Mouse (Mus musculus) splenic B cell, adult 2 months (primary cell): ENCODE data around the gene Exosc10.

ENCODE experiments used
- DNase-seq: peaks from one replicate; pipeline ENCODE4 v3.0.0-alpha.2; 2011; ENCODE audit warnings: low read depth, low spot score
- H3K27me3 ChIP-seq: 2 replicates; pipeline ENCODE4 v1.6.1; 2012; ENCODE audit warnings: mild to moderate bottlenecking, low read length, moderate library complexity, mixed read lengths; ENCODE audit not compliant: control insufficient read depth, poor library complexity, insufficient read depth, severe bottlenecking
- H3K36me3 ChIP-seq: 2 replicates; pipeline ENCODE4 v1.6.1; 2012; ENCODE audit warnings: mild to moderate bottlenecking, low read length, moderate library complexity, mixed read lengths; ENCODE audit not compliant: control insufficient read depth, poor library complexity, insufficient read depth, severe bottlenecking

Gene Exosc10

DNA sequence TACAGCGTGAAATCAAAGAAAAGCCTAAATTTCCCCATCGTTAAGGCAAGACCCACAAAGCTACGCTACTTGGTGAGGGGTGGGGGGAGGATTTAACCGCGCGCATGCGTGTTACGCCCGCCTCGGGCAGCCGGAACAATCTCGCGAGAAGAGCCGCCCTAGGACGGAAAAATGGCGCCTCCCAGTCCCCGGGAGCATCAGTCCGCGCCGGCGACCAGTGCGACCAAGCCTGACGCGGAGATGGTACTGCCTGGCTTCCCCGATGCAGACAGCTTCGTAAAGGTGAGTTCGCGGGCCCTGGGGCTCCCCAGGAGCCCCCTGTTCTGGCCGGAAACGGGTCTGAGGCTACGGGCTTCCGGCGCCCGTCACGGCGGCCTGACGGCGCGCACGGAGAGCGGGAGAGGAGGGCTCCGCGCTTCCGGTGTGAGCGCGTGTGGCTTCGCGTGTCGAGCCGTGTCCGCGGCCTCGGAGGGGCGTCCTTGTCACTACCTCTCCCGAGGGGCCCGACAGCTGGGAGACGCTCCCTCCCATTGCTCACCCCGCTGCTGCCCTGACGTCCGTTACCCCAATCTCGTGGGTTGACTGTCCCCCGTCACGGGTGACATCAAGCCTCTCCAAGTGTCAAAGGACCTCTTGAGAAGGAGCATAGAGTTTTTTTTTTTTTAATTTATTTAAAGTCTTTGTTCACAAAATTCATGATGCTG is at the start of gene Exosc10:
Exosc10 (plus strand) TSS at position 133 of the 704 bp plus-strand sequence.
- peak; percentile 94 for DNase-seq
- H3K36me3 ChIP-seq = peaks cover 6% of the 10 kb centered on the region
- H3K27me3 ChIP-seq = no peaks in the 10 kb centered on the region

DNA sequence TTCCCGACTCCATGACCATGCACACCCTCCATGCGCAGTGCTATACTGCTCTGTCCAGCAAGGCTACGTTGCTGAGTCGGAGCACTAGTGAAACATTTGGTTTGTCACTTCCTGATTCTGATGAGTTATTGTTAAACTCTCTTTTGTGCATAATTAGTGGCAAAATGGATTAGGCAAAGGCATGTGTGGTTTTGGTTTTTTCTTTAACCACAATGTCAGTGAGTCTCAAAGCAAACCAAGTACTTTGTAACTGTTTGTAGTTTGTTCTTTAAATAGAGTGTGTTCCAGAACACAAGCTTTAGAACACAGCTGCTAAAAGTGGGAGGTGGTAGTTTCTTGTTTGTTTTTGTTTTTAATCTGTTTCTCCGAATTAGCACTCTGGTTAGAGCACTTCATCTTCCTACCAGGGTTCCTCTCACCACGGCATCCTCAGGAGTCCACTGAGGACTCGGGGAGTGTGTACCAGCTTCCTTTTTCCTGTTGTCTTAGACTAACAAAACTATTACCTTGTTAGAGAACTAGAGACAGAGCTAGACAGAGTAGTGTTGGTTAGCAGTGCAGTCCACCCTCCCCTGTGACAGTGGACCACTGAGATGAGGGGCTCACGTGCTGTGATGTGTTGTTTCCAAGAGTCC is 48.7 kb upstream of the Exosc10 start:
- Histone ChIP-seq H3K36me3 (0 out of 2 replicates have a peak, but pooled peaks cover 1% of the 10 kb centered on the region), H3K27me3 (no peaks in the 10 kb centered on the region)
- DNase-seq = no peak

DNA sequence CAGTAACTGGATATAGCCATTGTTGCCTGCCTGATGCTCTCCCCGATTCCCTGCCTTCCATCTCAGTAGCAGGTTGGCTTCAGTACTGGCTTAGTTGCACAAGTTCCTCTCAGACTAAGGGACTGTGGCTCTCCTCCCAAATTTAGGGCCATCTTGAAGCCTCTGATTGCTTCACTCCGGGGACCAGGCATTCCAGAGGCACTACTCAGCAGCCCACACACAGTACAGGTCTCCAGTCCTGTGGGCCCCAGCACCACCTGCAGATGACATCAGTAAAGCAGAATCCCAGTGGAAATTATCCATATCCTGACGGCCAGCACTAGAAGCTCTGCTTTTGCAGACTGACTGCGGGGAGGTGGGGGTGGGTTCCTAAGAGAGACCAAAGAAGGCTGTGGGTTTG is 47.5 kb upstream of the Exosc10 start:
- no peak for DNase-seq
- Histone ChIP-seq H3K36me3 (peaks cover 3% of the 10 kb centered on the region; the same call in 1 of the 2 replicates), H3K27me3 (no peaks in the 10 kb centered on the region)

DNA sequence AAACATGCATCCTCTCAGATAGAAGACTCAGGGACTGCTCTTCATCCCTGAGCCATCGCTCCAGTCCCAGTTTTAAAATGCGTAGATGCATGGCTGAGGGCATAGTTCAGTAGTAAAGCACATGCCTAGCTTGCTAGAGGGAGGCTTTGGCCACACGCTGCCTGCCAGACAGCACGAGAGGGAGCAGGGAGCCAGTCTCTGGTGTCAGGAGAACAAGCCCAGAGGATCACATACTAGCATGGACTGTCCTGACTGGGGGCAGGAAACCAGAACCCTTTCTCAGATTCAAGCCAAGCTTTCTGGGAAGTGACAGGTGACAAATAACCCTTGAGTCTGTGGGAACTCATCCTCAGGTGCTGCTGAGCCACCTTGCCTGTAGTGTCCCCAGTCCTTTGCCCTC is 46.9 kb upstream of the Exosc10 start:
- no peak for DNase-seq
- Histone ChIP-seq H3K36me3 (peaks cover 4% of the 10 kb centered on the region; the same call in 1 of the 2 replicates), H3K27me3 (no peaks in the 10 kb centered on the region)

DNA sequence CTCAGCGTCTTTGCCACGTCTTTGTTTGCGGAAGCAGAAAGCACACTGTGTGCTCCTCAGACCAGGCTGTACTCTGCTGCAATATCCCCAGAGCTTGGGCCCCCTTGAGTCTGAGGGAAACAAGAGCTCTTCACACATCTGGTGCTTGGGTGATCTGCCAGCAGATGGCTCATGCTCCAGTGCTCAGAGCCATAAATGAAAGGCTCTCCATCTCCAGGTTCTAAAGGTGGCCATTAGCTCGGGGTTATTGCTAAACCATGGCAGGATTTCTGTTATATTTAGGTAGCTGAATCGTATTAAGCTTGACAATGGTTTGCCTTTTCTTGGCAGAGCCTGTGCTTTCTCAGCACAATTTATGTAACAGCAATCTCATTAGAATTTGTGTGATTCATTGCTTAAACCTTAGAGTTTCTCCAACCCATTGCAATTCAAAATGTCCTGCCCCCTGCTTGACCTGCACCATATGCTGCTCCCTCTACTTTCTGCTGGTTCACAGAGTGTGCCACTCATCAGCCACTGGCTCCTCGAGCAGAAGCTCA is 45.1 kb upstream of the Exosc10 start:
- Histone ChIP-seq H3K27me3 (no peaks in the 10 kb centered on the region), H3K36me3 (peaks cover 4% of the 10 kb centered on the region; the same call in 1 of the 2 replicates)
- DNase-seq = no peak

DNA sequence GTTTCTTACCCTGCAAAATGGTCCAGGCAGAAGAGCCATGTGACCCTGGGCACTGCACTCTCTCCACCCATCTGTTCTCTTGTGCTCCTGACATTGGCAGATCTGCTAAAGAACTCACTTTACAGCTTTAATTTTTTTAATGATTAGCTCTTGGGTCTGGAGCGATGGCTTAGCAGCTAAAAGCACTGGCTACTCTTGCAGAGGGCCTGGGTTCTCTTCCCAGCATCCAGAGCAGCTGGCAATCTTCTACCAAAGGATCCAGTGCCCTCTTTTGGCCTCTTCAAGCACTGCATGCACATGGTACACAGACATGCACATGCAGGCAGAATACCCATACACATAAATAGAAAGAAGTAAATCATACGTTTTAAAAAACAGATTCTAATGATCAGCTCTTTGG is 42.9 kb upstream of the Exosc10 start:
- DNase-seq = peak; percentile 4
- Histone ChIP-seq H3K27me3 (no peaks in the 10 kb centered on the region), H3K36me3 (peaks cover 6% of the 10 kb centered on the region; the same call in 1 of the 2 replicates)

DNA sequence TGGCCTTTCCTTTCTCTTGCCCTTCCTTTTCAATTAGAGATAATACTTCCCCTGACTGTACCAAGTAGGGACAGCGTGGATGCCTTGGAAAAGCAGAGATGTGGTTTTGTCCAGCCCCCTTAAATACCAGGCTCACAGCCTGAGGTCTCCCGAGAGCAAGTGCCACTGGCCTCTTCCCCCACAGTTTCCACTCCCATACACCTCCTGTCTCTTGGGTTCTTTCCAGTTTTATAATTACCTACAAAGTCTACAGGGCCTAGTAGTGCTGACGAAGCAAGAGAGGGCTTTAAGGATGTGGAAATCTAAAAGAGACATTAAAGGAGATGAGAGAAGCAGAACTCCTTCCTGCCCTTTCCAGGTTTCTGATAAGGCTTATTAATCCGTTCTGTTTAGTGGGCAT is 40.4 kb upstream of the Exosc10 start:
- H3K27me3 ChIP-seq = no peaks in the 10 kb centered on the region
- peaks cover 6% of the 10 kb centered on the region for H3K36me3 ChIP-seq
- DNase-seq = no peak

DNA sequence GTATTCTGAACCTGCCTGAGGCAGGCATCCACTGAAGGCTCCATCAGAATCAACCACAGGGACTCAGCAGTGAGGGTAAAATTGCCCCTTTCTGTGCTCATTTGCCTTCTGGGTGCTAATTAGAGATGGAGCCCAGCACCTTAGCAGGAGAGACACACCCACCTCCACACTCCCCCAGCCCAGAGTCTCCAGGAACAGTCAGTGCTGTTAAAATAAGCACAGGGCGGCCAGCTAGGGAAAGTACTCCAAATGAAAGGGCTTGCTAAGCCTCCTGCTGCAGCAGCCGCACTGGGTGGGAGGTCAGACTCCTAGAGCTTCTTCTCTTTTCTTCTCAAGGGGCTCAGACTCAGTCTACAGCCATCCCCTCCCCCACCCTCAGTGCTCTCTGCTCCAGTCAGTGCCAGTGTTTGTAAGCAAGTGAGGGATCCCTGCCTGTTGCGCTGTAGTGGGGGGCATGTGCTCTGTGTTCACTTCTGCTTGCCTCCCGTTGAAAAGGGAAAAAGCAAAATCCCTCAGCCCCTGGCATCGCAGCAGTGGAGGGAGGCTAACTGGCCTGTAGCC is 39.9 kb upstream of the Exosc10 start:
- no peak for DNase-seq
- Histone ChIP-seq H3K36me3 (peaks cover 6% of the 10 kb centered on the region), H3K27me3 (no peaks in the 10 kb centered on the region)

DNA sequence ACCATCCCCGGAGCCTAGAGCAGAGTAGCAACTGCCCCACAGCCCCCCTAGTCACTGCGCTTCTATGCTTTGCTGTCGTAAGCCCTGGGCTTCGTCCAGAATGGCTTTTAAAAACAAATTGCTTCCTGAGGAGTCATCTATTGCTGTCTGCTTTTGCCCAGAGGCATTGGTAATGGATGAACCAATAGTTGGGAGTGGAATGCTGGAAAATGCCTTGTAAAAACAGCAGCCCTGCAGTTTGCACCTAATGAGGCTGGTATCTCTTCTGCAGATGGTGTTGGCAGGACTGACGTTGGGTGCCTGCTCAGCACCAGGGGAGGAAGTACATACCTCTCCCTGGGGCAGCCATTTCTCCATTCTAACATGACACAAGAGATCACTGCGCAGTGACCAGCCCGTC is 34.7 kb upstream of the Exosc10 start:
- DNase-seq = no peak
- no peaks in the 10 kb centered on the region for H3K27me3 ChIP-seq
- peaks cover 11% of the 10 kb centered on the region for H3K36me3 ChIP-seq

DNA sequence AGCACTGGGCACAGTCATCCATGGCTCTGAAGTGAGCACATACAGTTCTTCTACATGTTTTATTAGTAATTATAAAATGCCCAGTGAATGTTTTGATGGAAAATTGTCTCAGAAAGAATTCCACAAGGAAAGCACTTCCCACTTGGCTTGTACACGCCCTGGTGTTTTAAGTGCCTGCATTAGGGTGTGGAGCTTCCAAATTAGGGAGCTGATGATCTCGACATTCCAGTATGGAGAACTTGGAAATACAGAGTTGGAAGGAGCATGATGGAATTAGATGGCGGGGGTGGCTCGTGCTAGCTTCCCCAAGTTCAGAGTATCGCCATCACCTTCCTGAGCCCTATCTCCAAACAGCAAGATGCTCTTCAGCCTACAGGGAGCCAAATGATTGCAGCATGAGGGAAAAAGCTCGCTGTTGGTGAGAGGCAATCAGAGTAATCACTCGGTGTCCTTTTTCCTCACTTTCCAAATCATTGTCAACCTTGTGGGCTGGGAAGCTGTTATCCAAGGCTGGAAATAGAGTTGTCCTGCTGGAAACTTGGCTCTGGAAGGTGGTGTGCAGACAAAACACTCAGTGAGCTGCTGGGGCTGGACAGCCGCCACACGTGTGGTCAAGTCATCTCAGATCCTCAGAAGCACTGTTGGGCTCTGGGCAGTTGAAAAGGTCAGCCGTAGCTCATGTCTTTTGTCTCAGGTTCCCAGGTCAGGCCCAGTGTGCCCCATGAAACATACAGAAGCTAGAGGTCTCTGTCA is 30.9 kb upstream of the Exosc10 start:
- no peaks in the 10 kb centered on the region for H3K27me3 ChIP-seq
- DNase-seq = no peak
- peaks cover 13% of the 10 kb centered on the region for H3K36me3 ChIP-seq

DNA sequence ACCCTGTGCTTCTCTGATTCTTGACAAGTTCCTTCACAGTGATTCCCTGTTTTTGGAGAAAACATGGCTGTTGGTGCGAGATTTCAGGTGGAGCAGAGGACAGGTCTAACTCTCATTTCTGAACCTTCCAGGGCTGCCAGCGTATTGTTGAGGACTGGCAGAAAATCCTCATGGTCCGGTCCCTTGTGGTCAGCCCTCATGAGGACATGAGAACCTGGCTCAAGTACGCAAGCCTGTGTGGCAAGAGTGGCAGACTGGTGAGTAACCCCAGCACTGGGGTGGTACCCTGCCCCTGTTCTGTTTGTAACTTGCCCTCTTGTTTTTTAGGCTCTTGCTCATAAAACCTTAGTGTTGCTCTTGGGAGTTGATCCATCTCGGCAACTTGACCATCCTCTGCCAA is 27.9 kb upstream of the Exosc10 start:
- H3K36me3 ChIP-seq = peaks cover 10% of the 10 kb centered on the region
- H3K27me3 ChIP-seq = no peaks in the 10 kb centered on the region
- no peak for DNase-seq

DNA sequence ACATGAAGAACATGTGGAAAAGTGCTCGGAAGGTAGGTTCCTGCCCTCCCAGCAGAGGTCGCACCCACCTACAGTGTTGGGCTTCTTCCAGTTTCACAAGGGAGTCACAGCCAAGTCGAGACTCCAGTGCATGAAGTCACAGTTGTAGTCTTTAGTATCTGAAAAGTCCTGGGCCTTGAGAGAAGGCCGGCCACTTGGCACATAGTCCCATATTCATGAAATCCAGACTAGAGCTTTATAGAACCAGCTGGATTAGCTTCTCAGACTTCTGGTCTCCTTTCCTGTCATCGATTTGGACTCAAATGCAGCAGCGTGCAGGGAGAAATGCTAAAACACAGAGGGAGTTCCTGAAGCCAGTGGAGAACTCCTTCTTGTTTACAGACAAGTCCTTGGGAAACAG is 27.5 kb upstream of the Exosc10 start:
- no peak for DNase-seq
- Histone ChIP-seq H3K36me3 (peaks cover 11% of the 10 kb centered on the region), H3K27me3 (no peaks in the 10 kb centered on the region)

DNA sequence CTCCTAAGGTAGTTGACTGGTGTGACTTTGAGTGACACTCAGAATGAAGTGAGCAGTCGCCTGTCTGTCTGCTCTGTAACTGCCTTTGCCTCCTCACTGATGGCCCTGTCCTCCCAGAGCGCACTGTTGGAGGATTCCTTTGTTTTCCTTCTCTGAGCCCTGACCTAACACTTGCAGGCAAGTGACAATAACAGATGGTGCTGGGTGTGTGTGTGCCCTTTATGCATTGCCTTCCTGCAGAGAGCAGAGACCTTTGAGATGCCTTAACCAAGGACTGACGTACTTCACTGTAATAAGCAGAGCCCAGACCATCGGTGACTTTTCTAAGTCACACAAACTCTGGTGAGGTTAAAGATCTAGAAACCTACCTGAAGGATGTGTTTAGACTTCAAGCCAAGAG is 26.9 kb upstream of the Exosc10 start:
- Histone ChIP-seq H3K27me3 (no peaks in the 10 kb centered on the region), H3K36me3 (peaks cover 9% of the 10 kb centered on the region)
- no peak for DNase-seq

DNA sequence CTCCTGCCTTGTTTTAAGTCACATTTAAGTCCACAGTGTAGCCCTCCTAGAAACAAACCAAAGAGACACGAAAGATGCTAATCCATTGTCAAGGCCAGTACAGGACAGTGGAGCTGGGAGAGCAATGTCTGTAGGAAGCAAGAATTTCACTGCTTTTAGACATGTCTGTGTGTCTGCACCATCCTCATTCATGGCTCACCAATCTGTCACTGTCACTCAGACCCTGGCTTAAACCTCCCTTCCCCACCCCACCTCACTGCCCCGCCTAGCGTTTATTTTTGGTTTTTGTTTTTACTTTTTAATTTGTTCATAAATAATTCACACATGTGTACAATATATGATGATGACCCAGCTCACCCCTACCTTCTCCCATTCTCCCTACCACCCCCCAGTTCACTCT is 25.7 kb upstream of the Exosc10 start:
- H3K27me3 ChIP-seq = no peaks in the 10 kb centered on the region
- DNase-seq = no peak
- peaks cover 9% of the 10 kb centered on the region for H3K36me3 ChIP-seq
